Mouse (Mus musculus) thymus, adult 2 months (tissue): ENCODE measurements around the gene Frzb.

Experiments
- CTCF ChIP-seq: fragments of 200-500 bp; IDR thresholded peaks from 2 replicates; pipeline ENCODE4 v1.5.1; 2012; ENCODE audit warnings: mild to moderate bottlenecking, control low read depth, low read length, moderate library complexity, borderline replicate concordance; ENCODE audit not compliant: control insufficient read depth, poor library complexity, insufficient read depth; ENCODE audit errors: extremely low read depth
- POLR2A ChIP-seq: fragments of 200-500 bp; IDR thresholded peaks from 2 replicates; pipeline ENCODE4 v1.6.1; 2012; ENCODE audit warnings: mild to moderate bottlenecking, low read length, control low read depth, moderate library complexity; ENCODE audit not compliant: control insufficient read depth, poor library complexity, insufficient read depth; ENCODE audit errors: extremely low read depth

DNA sequence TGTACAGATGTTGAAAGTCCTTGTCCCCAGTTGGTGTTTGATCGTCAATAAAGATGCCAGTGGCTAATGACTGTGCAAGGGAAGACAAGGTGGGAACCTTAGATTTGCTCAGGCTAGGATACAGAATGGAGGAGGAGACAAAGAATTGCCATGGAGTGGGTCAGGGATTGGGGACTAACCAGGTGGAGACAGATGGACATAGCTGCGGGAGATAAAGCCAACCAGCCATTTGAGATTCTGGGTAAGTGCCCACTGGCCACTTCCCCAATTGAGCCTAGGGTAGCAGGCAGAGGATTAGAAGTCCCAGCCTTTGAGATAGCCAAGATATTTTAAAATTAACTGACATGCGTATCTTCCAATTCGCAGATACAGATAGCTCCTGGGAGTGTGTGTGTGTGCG lies 37.5 kb upstream of the Frzb start:
- TF ChIP-seq POLR2A, result no peak
- TF ChIP-seq CTCF, result no peak
